Mouse (Mus musculus) spleen, postnatal 10 days (tissue): ENCODE data around the gene Tomt.

ENCODE experiments used
- DNase-seq, 2 experiments: peaks; one replicate each; pipeline ENCODE4 v3.0.0; 2021 to 2022; ENCODE audit warnings: low spot score in 2 of 2

Gene Tomt

DNA sequence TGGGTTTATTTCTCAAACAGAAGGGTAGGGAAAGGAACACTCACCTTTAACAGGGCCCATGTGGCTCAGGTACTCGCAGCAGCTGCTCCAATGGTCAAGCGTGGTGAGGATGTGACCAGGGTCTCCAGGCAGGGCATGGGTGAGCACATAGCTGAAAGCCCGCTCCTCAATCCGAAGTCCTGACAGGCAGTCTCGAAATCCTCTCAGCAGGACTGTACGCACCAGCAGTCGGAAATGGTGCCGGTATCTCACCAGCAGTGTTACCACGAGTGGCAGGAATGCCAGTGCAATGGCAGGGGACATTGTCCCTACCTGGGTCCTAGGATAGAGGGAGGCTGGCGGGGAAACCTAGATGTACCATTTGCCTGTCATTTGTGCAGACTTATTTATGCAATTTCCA is 4.2 kb downstream of the Tomt start:
- DNase-seq: no peak

DNA sequence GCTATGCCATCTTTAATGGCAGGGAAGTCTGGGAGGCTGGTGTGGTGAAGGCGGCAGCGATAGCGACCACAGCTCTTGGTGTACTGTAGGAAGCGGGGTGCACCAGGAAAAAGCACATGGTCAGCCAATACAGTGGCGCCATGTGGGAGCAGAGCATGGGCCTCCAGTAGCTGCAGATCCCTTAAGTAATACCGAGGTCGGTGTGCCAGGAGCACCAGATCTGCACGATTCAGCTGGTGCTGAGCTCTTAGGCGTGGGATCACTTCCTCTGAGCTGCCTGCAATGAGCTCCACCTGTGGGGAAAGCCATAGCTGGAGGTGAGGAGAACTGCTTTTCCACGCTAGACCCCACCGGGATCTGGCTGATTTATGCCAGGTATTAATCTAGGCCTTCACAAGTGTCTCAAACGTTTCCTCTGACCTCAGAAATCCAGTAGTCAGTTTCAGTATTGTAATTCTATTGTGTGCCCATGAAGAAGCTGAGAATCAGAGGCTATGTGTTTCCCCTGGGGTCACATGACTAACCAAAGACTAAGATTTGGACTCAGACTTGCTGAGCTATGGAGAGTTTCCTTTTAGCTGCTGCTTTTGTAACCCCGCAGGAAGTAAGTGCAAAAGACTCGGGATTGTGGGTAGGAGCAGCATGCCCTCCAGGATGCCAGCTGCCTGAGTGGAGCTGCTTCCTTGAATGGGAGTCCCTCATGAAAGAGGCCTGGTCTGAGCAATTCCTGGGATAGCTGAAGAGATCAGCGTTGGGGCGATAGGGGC is 5.6 kb downstream of the Tomt start:
- no peak for DNase-seq

DNA sequence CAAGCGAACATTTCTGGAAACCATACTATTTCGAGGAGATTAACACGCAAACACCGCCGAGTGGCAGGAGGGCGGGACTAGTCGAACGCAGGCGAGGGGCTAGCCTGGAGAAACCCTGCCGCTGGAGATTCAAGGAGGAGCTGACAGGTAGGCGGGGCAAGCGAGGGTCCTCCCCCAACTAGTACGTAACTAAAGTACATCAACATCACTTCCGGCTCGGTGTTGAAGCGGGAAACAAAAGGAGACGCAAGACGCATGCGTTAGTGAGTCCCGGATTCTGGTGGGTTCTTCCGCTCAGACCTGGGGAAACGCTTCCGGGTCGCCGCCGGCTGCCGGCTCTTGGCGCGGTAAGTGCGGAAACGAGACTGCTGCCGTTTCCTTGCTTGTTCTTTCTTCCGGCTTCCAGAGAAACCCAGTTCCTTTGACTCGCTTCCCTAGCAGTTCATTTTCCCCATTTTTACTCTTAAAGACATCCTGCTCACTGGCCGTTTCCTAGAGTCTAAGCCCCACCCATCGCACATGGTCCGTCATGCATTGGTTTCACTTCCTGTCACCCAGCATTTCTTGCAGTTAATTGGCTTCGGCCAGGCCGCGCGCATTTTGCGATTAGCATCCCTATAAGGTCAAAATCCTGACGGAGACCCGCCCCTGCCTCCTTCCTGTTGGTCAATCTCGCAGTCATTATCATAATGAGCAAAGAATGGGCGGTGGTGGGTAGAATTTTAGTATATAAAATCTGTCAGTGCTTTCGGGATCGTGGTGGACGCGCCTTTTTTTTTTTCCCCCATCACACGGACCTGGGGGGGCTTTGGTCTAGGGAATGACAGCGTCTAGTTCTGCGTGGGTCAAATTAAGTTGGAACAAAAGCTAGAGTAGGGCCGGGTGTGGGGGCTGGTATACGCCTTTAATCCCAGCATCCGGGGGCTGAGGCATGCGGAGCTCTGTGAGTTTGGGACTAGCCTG is 9.8 kb downstream of the Tomt start:
- DNase-seq: peak; percentile 91 to 97

DNA sequence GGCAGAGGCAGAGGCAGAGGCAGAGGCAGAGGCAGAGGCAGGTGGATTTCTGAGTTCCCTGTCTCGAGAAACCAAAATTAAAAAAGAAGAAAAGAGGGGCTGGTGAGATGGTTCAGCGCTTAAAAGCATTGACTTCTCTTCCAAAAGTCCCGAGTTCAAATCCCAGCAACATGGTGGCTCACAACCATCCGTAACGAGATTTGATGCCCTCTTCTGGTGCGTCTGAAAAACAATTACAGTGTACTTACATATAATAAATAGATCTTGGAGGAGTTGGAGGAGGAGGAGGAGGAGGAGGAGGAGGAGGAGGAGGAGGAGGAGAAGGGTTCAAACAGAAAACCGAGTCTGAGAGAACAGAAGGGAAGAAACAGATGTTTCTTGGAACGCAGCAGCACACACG is 10.5 kb downstream of the Tomt start:
- no peak for DNase-seq

DNA sequence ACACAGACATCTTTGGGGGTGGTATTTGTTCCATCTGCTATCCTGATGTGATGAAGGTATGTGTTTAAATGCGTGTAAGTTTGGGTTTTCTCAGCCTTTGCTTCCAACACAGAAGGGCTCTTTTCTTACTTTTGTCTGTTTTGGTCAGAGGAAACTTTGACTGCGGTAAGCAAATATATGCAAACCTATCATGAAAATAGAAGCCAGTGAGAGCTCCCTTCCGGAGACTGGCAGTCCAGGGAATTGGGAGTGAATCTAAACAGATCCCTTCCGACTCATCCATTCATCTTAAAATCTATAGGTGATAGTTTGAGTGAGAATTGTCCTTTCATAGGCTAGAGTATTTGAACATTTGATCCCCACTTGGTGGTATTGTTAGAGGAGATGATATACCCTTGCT is 17.7 kb downstream of the Tomt start:
- no peak for DNase-seq

DNA sequence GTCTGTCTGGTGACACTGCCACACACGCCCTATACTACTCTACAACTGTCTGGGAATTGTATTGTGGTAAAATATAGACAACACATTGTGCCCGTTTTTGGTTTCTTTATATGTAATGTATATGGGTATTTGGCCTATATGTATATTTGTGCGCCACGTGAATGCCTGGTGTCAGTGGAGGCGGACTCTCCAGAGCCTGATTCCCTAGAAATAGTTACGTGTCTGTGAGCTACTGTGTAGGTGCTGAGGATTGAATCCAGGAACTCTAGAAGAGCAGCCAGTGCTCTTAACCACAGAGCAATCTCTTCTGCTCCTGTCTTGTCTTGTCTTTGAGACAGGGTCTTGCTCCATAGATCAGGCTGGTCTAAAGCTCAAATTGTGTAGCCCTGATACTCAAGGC is 19.9 kb downstream of the Tomt start:
- DNase-seq: no peak

DNA sequence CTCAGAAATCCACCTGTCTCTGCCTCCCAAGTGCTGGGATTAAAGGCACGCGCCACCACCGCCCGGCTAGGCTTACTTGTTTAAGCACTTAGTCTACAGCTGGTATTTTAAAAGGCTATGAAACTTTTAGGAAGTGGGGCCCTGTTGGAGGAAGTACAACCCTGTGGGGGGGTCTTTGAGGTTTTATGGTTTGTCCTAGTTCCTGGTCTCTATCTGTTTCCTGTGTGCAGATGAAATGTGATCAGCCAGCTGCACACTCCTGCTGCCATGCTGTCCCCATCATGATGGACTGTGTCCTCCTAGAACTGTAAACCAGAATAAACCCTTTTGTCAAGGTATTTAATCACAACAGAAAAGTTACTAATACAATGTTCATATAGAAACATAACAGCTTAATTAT is 22.0 kb downstream of the Tomt start:
- no peak for DNase-seq

DNA sequence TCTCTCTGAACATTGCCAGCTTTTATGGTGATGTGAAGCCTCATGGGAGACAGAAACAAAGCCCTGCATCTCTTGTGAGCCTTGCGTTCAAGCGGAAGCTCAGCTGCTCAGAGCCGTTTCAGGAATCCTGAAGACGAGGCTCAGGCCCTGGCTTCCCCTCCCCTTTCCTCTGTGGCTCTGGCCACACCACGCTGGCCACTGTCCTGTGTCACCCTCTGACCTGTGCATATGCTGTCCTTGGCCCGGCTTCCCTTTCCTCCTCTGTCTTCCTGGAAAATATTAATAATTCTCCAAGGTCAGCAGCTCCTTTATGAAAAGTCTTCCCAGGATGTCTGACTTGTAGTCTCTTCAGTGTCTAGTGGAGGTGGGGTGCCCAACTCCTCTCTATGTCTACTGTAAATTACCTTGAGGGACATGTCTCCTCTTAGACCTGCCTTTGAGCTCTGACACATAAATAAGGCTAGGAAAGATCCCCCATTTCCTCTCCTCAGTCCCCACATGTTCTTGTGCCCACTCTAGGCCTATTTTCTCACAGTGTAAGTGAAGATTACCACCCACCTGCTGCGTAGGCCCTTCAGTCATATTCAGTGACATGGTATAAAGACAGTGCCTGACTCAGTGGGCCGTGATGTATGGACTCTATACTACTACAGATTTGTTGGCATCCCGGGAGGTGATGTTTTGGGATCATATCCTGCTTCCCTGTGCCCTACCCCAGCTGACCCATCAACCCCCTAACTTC is 23.6 kb downstream of the Tomt start:
- DNase-seq: no peak

DNA sequence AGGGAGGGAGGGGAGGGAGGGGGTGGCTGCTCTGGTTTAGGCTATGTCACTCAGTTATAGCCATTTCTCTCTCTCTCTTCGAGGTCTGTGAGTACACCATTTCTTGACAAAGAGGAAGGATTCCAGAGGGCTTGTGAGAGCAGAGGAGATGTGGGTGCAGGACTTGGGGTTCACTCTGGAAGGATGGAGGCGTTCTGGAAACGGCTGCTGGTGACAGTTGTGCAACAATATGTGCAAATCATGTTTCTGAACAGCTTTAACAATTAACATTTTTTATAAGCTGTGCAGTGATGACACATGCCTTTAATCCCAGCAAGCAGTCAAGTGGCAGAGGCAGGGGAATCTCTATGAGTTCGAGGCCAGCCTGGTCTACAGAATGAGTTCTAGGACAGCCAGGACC is 25.3 kb downstream of the Tomt start:
- DNase-seq: no peak

DNA sequence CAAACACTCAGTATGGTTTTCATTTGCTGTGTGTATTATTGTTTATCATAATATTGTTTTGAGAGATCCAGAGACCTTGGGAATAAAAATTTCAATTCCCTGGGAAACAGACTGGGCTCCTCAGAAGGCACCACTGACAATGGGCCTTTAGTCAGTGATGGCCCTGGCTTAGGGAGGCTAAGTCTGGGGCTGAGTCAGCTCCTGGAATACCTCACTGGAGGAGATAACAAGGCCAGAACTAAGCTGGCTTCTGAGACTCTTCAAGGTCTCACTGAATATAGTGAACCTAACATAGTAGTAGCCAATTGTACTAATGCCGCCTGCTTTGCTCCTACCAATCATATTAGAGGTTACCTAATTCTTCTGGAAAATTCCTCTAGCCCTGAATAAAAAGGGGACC is 30.2 kb downstream of the Tomt start:
- no peak for DNase-seq

DNA sequence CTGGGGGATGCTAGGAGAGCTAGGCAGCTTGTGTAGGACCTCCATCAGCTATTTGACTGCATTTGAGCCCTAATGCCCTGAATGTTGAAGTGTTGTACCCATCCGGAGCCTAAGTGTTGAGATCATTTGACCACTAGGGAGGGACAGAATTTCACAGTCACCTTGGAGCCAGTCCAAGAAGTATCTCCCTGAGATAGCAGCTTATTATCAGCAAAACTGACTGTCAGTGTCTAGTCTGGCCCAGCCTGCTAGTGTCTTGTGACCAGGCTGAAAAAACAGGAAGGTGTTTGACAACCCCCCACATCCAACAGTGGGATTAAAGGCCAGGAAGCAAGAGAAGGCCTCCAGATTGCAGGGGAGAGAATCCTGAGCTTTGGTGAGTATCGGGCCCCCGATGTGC is 34.9 kb downstream of the Tomt start:
- no peak for DNase-seq

DNA sequence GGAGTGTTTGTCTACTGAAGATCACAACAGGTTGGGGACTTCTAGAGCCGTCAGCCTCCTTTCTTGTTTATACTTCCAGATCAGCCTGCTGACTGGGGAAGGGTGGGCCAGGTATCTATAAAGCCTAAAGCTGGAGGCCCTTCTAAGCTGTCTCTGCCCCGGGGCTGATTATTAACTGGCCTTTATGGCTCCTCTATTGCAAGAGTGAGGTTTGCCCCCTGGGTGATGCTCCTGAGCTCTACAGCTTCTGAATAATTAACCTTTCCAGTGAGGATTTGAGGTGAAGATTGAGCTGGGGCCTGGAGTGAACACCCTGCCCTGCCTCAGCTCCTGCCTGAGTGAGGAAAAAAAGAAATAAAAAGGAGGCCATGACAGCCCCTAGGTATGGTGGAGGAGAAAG is 35.5 kb downstream of the Tomt start, which contains the start of gene Folr1:
Gene Folr1 (minus strand): TSS at position 160 of the 400 bp plus-strand sequence.
- no peak for DNase-seq

DNA sequence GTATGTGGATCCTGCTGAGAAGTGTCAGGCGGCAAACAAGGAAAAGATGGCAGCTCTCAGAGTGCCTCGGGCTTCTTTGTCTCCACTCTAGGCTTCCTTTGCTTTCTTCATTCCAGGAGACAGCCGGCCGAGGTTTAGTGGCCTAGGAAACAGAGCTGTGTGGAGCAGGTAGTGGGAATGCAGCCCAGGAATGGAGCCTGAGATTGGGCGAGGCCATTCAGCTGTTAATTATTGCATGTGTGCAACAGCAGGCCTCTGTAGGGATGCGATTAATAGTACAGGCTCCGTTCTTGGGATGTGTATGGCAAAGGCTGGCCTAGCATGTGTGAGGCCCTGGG is 37.0 kb downstream of the Tomt start:
- DNase-seq: no peak

DNA sequence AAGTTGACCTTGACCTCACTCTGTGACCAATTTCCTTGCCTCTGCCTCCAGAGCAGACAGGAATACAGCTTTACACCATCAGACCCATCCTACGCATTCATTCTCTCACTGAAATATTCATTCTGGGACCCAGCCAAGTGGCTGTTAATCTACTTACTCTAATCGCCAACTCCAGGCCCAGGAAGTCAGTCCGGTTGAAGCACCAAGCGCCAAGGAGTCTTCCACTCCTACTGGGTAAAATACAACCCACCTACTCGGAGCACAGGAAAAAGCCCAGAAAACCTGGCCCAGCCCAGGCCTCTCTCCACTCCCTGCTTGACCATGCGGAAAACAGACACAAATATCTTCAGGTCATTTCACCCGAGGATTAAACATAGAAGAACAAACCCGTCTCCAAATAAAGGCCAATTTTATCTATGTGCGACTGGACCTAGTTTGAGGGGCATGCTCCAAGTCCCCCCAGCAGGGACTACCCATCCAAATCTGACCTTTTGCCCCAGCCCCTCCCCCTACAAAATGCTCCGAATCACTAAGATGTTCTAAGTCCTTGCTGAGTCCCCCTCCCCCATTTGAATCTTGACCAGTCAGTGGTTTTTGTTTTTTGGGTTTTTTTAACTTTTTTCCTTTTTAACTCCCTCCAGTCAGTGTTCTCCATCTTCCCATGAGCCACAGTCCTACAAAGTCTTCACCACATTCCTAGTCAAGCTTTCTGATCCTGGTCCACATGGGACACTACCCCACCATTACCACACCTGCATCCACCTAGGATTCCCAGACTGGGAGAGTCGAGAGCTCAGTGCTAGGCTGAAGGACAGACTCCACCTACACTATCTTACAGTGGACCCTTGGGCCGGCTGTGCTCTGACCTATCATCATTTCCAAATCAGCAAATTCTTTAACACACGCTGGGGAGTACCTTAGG is 37.7 kb downstream of the Tomt start:
- no peak for DNase-seq

DNA sequence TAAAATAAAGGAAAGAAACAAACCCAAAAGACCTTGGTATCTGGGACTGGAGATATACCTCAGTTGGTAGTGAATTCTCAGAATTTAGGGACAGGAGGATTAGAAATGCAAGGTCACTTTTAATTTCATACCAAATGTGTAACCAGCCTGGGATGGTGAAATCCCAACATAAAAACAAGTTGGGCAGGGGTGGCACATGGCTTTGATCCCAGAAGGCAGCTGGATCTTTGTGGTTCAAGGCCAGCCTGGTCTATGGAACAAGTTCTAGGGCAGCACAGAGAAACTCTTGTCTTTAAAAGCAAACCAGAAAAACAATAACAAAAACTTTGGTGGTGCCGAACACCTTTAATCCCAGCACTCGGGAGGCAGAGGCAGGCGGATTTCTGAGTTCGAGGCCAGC is 38.7 kb downstream of the Tomt start:
- DNase-seq: no peak

DNA sequence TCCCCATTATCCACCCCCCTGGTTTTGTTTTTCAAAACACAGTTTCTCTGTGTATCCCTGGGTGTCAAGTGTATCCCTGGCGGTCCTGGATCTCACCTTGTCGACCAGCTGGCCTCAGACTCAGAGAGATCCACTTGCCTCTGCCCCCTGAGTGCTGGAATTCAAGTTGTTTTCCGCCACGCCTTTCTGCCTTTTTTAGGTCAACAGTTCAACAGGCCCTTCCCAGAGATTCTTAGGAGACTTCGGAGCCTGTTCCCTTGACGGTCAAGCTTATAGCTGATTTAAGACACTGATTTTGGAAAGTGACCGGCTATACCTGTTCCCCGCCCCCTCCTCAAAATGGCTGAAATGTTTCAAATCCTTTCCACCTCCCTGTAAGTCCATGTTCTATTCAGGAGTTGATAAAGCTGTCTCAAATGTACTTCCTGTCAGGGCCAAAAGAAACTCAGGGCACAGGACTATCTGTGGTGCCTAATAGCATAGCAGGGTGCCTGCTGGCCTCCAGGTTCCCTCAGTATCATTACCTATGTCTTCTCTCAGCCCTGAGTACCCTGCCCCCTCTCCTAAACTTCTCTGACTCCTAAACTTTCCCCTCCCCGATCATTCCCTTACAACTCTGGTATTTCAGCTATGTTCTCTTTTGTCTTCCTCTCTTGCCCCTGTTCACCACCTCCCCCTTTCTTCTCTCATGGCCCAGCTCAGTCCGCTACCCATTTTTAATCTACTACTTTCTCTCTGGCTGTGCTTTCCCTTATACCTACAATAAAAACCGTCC is 39.5 kb downstream of the Tomt start:
- no peak for DNase-seq

DNA sequence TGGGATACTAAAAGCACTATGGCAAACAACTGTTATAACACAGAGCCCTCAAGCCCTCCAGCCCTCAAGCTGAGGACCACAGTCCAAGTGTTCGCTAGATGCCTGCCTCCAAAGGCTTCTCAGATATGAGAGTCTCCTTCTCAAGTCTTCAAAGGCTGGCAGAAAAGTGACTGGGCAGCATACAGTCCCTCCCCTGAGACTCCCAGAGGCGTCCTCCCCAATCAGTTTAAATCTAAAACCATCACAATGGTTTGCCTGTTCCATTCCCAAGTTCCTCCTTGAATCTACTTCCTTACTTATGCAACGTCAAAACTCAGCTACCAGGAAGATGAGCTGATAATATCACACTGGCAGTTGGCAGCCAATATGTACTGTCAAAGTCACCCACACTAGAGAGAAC is 42.7 kb downstream of the Tomt start, which contains the start of gene Anapc15:
Gene Anapc15 (plus strand): TSS at position 301 of the 400 bp plus-strand sequence.
- no peak for DNase-seq

DNA sequence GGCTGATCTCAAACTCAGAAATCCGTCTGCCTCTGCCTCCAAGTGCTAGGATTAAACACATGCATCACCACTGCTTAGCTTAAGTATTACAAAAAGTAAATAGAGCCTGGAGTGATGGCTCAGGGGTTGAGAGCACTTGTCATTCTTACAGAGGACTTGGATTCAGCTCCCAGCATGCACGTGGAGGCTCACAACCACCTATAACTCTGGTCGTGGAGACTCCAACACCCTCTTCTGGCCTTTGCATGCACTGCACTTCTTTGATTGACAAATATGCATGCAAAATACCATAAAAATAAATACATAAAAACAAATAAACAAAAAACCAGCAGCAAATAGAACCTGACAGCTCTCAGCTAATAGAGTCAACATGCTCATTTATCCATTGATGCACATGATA is 43.9 kb downstream of the Tomt start:
- DNase-seq: no peak

DNA sequence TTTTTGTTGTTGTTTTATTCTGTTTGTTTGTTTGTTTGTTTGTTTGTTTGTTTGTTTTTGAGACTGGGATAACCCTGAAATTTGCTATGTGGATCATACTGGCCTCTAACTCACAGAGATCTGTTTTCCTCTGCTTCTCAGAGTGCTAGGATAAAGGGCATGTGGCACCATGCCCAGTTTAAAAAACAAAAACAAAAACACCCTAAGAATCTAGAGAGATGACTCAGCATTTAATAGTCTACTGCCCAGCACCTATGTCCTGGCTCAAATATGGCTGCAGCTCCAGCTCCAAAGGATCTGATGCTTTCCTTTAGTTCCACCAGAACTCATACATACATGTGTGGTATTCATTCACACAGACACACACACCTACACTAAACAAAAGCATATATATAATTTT is 45.2 kb downstream of the Tomt start:
- DNase-seq: no peak

DNA sequence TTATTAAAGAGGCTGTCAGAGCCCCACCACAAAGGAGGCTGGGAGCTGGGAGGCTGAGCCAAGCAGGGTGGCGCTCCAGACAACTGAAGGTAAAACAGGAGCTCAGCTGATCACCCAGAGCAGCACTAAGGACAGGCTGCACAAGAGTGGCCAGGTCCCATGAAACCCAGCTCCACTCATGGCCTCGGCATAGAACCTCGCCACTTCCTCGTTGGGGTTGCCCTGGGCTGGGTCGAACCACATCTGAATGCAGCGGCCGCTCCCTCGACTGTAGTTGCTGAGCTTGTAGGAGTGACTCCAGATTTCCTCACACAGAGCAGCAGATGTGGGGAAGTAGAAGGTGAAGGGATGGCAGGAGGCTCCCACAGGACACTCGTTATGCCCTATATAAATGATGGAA is 47.8 kb downstream of the Tomt start:
- DNase-seq: peak in 1 of 2 experiments; percentile 21
